Mouse (Mus musculus): ENCODE data around the gene BC034090.

DNA sequence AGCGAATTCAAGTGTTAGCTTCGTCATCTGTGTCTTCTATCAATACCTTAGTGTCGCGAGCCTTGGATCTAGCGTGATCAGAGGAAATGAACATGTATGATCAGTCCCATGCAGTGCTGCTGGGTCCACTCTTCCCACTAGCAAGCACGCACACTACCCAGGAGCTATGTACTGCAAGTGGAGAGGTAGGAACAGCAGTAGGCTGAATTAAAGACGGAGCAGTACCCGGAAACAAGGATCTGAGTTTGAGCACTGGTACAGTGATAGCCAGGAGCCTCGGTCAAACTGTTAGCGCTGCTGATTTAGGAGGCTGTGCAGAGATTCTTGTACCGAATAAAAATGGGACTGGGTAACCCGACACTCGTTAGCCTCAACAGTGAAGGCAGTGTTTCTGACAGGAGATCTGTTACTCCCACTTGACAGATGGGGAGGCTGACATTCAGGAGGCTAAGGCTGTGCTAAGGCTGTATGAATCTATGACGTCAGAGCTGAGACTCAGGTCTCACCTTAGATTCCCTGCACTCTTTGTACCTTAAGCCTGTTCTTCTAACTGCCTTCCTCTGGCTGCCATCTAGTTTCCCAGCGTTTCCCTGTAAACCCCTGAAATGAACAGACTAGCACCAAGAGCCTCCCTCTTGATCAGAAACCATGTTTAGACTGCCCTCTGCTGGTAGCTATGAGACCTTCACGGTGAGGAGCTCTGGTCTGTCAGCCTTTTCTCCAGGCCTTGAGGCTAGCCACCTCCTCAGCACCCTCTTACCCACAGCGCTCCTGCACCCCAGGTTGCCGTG lies 37.0 kb upstream of the BC034090 start:
- peak; percentile 87 for TF ChIP-seq CTCF (IDR thresholded peaks at IDR 0.05; ENCODE audit: borderline replicate concordance, insufficient read depth, low read depth, low read length)
- TF ChIP-seq POLR2A (IDR thresholded peaks at IDR 0.05; ENCODE audit: borderline replicate concordance, insufficient read depth, low read length), result no peak
